Comparison of ENCODE assay signal across 8 mouse cellular contexts in the genomic region with DNA sequence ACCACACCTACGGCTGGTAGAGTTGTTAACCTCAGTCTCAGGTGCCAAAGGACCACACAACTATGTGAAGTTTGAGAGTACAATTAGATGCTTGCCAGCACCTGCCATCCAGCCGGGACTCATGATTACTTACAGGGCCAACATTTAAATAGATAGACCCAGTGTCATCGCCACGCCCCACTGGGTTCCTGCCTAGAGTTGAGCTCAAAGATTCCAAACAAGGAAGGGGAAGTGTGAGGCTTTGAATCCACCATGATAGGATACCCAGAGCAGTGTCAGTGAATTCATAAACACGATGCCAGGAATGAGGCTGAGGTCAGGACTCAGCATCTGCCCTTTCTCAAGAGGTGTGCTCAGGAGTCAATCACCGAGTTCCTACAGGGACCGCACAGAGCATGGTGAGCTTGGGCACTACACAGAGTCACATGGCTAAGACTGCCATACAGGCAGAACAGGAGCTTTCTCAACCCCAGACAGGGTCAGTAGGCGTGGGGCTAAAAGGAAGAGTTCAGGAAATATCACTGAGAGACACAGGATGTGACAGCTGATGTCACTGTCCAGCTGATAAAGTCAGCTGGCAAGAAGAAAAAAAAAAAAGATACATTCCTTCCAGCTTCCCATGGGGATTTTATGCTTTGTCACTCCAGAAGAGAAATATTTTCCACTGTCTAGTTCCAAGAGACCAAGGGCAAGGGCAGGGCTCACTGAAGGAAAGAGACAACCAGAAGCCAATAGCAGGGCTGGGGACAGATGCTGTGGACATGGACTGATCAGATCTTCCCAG. TPM values are rescaled to one million over a fixed set of nuclear protein-coding genes. Genes with fewer than 3 reads are reported as not detected.
A peak's percentile ranks its signal among the peaks of the same experiment; 100 is the strongest.
DNase-seq lines count a peak whose midpoint lies in the region; ATAC-seq and TF ChIP-seq lines count a peak whose summit lies in the region.
"Had no signal": no experiment of that assay in that cellular context is flagged by ENCODE, and none has a peak within 500 bp of the region (broad histone marks: within the 10 kb centered on the region; RNA-seq: fewer than 3 reads in every experiment).

No protein-coding gene starts in this region.

- no peaks in the 10 kb centered on the region for H3K36me3 ChIP-seq in kidney, adult 2 months (ENCODE audit: control insufficient read depth, insufficient read depth, low read length)
- H3K36me3 ChIP-seq in kidney, embryonic 14.5 days (ENCODE audit: control insufficient read depth, insufficient read depth, low read length), result no peaks in the 10 kb centered on the region
- H3K36me3 ChIP-seq: neural tube, embryonic 12.5 days had no signal

- TF ChIP-seq POLR2A in kidney, adult 2 months (IDR thresholded peaks at IDR 0.05; ENCODE audit: low read depth, low read length), result no peak

- H3K27ac ChIP-seq in kidney, adult 2 months (ENCODE audit: insufficient read depth, low read depth, low read length), result peak overlapping the region; percentile 54
- no peak overlapping the region for H3K27ac ChIP-seq in kidney, embryonic 14.5 days (ENCODE audit: low read depth, low read length)
- H3K27ac ChIP-seq: neural tube, embryonic 12.5 days had no signal

- H3K4me1 ChIP-seq in kidney, adult 2 months (ENCODE audit: control insufficient read depth, insufficient read depth, low read length), result peaks cover 7% of the 10 kb centered on the region
- H3K4me1 ChIP-seq in kidney, embryonic 14.5 days (ENCODE audit: control insufficient read depth, insufficient read depth, low read length), result 0 out of 2 replicates have a peak, but pooled peaks cover 4% of the 10 kb centered on the region
- H3K4me1 ChIP-seq: neural tube, embryonic 12.5 days had no signal

- no peak for TF ChIP-seq CTCF in kidney, adult 2 months (conservative IDR thresholded peaks at IDR 0.05; ENCODE audit: insufficient read depth, insufficient read length, low read depth, low read length)

- no peaks in the 10 kb centered on the region for H3K9me3 ChIP-seq in kidney, embryonic 14.5 days (ENCODE audit: control insufficient read depth, low read length)
- H3K9me3 ChIP-seq: neural tube, embryonic 12.5 days had no signal

- no peak overlapping the region for H3K9ac ChIP-seq in kidney, embryonic 14.5 days (ENCODE audit: low read depth, low read length)
- H3K9ac ChIP-seq: neural tube, embryonic 12.5 days had no signal

- no peaks in the 10 kb centered on the region for H3K27me3 ChIP-seq in kidney, adult 2 months (replicated peaks; ENCODE audit: control insufficient read depth, insufficient read depth, low read length)
- H3K27me3 ChIP-seq in kidney, embryonic 14.5 days (ENCODE audit: control insufficient read depth, insufficient read depth, low read length), result no peaks in the 10 kb centered on the region

- DNase-seq in kidney, adult 2 months, result peak; percentile 83
- DNase-seq in heart, adult 18-20 months, result peak; percentile 69 to 73
- DNase-seq in kidney, postnatal 10 days, result peak; percentile 61
- peak; percentile 68 for DNase-seq in skeletal muscle tissue, adult 2 months (ENCODE audit: low read depth, low spot score)
- no peak for DNase-seq in right cerebral cortex, postnatal 14 days
- DNase-seq in cerebellum, adult 11 months, result no peak

- no peak overlapping the region for H3K4me2 ChIP-seq in kidney, embryonic 14.5 days (replicated peaks; ENCODE audit: low read depth, low read length)
- H3K4me2 ChIP-seq: neural tube, embryonic 12.5 days had no signal

- WGBS in kidney, adult 2 months, result 69% methylated on average over 8 of the region's 8 CpGs
- WGBS in kidney, embryonic 14.5 days, result 79% methylated on average over 8 of the region's 8 CpGs

- no peak for ATAC-seq in kidney, embryonic 14.5 days (ENCODE audit: low FRiP score, low TSS enrichment)

- H3K4me3 ChIP-seq in kidney, adult 2 months (ENCODE audit: insufficient read depth, low read depth, low read length), result no peak overlapping the region
- H3K4me3 ChIP-seq in kidney, embryonic 14.5 days (ENCODE audit: low read length), result no peak overlapping the region
- H3K4me3 ChIP-seq: neural tube, embryonic 12.5 days had no signal

RNA-seq across cellular contexts. Expression of a gene that starts 30.2 kb away (rescaled TPM):
- polyA plus RNA-seq in kidney, adult 2 months (2012; rRNA removed), result 44.9 and 58.1 TPM in 2 replicates
- polyA plus RNA-seq in kidney, embryonic 14.5 days (2014; fragmentation: Nextera tagmentation; extraction: Ambion mirVana), result 17.9 and 19.6 TPM in 2 replicates
- total RNA-seq in heart, adult 18-20 months (2021), result 100 to 1,000 TPM; 106 to 115 TPM

Comparison
In these comparisons a context has a peak if more than half of its experiments do, and no peak if none do; other contexts are left out.
1. DNase-seq: peak in kidney, adult 2 months (single experiment), heart, adult 18-20 months (2 of 2), kidney, postnatal 10 days (single experiment) and skeletal muscle tissue, adult 2 months (single experiment); none in right cerebral cortex, postnatal 14 days (single experiment) and cerebellum, adult 11 months (single experiment).